In the genomic region with DNA sequence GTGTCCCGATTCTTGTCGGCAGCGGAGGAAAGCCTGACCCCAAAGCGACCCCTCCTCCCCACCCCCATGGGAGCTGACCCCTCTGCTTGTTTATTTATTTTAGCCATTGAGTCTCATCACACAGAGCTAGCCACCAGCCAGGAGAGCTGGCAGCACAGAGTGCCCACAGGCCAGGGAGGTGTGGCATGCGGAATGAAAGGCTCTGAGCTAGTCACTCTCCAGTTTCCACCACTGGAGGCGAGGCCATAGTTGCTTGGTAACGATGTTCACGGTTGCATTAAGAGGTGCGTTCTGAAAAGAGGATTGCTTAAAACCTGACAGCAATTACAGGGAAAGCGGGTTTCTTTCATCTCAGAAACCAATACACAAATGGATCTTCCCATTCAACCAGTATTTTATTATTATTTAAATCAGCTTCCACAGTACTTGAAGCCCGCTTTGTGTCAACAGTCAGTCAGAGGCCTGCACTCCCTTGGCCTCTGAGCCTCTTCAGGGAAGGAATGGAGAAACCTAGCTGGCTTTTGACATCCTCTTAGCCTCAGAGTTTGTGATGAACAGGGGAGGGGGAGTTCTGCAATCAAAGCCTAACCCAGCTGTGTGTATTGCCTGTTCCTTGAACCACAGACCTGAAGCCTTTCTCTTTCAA, we compare ENCODE assay signal across 10 mouse cellular contexts.
DNase-seq lines count a peak whose midpoint lies in the region; ATAC-seq lines count a peak whose summit lies in the region.
"Had no signal": no experiment of that assay in that cellular context is flagged by ENCODE, and none has a peak within 500 bp of the region (broad histone marks: within the 10 kb centered on the region; RNA-seq: fewer than 3 reads in every experiment).

No protein-coding gene starts in this region.

- H3K4me2 ChIP-seq in heart, embryonic 14.5 days (ENCODE audit: low read length), result no peak overlapping the region
- H3K4me2 ChIP-seq in forebrain, embryonic 15.5 days (replicated peaks), result no peak overlapping the region
- peak overlapping the region; percentile 23; the same call in 1 of the 2 replicates for H3K4me2 ChIP-seq in midbrain, embryonic 12.5 days (replicated peaks)
- H3K4me2 ChIP-seq: heart, embryonic 15.5 days; limb, embryonic 15.5 days had no signal

- peaks cover 0 to 8% of the 10 kb centered on the region in 2 experiments; a peak in 2 of 4 replicates for H3K4me1 ChIP-seq in heart, embryonic 14.5 days (ENCODE audit: control insufficient read depth in 2 of 2, insufficient read depth in 2 of 2, low read length in 2 of 2)
- peaks cover 19% of the 10 kb centered on the region for H3K4me1 ChIP-seq in forebrain, embryonic 15.5 days
- peaks cover 30% of the 10 kb centered on the region for H3K4me1 ChIP-seq in midbrain, embryonic 12.5 days
- H3K4me1 ChIP-seq: limb, embryonic 15.5 days had no signal

- H3K4me3 ChIP-seq in heart, embryonic 14.5 days (ENCODE audit: control insufficient read depth in 1 of 2, insufficient read depth in 1 of 2, low read depth in 1 of 2, low read length in 2 of 2), result no peak overlapping the region
- no peak overlapping the region for H3K4me3 ChIP-seq in forebrain, embryonic 15.5 days
- H3K4me3 ChIP-seq in midbrain, embryonic 12.5 days, result no peak overlapping the region
- H3K4me3 ChIP-seq: heart, embryonic 15.5 days; limb, embryonic 15.5 days had no signal

- 0 out of 2 replicates have a peak, but pooled peaks have one; percentile 2 for ATAC-seq in heart, embryonic 14.5 days (ENCODE audit: insufficient number of reproducible peaks, insufficient read depth, low FRiP score, low read depth)
- ATAC-seq in forebrain, embryonic 15.5 days (replicated peaks), result peak; percentile 83
- ATAC-seq in midbrain, embryonic 12.5 days (ENCODE audit: low FRiP score, low read depth), result peak; percentile 84
- no peak for ATAC-seq in CD4-positive, CD25-positive, alpha-beta regulatory T cell, adult 4 months

- no peaks in the 10 kb centered on the region for H3K27me3 ChIP-seq in heart, embryonic 14.5 days (ENCODE audit: control insufficient read depth, insufficient read depth, low read length)
- no peaks in the 10 kb centered on the region for H3K27me3 ChIP-seq in forebrain, embryonic 15.5 days
- peaks cover 43% of the 10 kb centered on the region for H3K27me3 ChIP-seq in midbrain, embryonic 12.5 days

- intact Hi-C loops in heart, postnatal 14 days (cut with DNase I), result no loop called here

- no peak for DNase-seq in heart, postnatal 14 days
- peak; percentile 43 for DNase-seq in brain, adult 2 months (ENCODE audit: low read depth, low spot score)
- no peak for DNase-seq in thymus, postnatal 36 days
- DNase-seq in adrenal gland, adult 8-10 months, result no peak

- H3K36me3 ChIP-seq in heart, embryonic 14.5 days (ENCODE audit: control insufficient read depth, insufficient read depth, low read length), result no peaks in the 10 kb centered on the region
- no peaks in the 10 kb centered on the region for H3K36me3 ChIP-seq in forebrain, embryonic 15.5 days
- no peaks in the 10 kb centered on the region for H3K36me3 ChIP-seq in midbrain, embryonic 12.5 days
- H3K36me3 ChIP-seq: heart, embryonic 15.5 days; limb, embryonic 15.5 days had no signal

- WGBS in heart, embryonic 14.5 days, result 19% methylated on average over 11 of the region's 11 CpGs
- WGBS in forebrain, embryonic 15.5 days, result 5% methylated on average over 11 of the region's 11 CpGs
- 3% methylated on average over 11 of the region's 11 CpGs for WGBS in midbrain, embryonic 12.5 days

- H3K27ac ChIP-seq in heart, embryonic 14.5 days (replicated peaks in 1 of 2; ENCODE audit: control insufficient read depth in 1 of 2, insufficient read depth in 1 of 2, low read depth in 2 of 2, low read length in 2 of 2), result no peak overlapping the region
- peak overlapping the region; percentile 63 for H3K27ac ChIP-seq in forebrain, embryonic 15.5 days (replicated peaks)
- peak overlapping the region; percentile 54; the same call in 1 of the 2 replicates for H3K27ac ChIP-seq in midbrain, embryonic 12.5 days (replicated peaks)
- H3K27ac ChIP-seq: heart, embryonic 15.5 days; limb, embryonic 15.5 days had no signal

- H3K9ac ChIP-seq in heart, embryonic 14.5 days (ENCODE audit: low read length), result no peak overlapping the region
- H3K9ac ChIP-seq in forebrain, embryonic 15.5 days (replicated peaks), result no peak overlapping the region
- no peak overlapping the region for H3K9ac ChIP-seq in midbrain, embryonic 12.5 days (replicated peaks)
- H3K9ac ChIP-seq: heart, embryonic 15.5 days; limb, embryonic 15.5 days had no signal

- H3K9me3 ChIP-seq in heart, embryonic 14.5 days (ENCODE audit: control insufficient read depth, low read length), result no peaks in the 10 kb centered on the region
- no peaks in the 10 kb centered on the region for H3K9me3 ChIP-seq in forebrain, embryonic 15.5 days
- H3K9me3 ChIP-seq in midbrain, embryonic 12.5 days, result no peaks in the 10 kb centered on the region
- H3K9me3 ChIP-seq: heart, embryonic 15.5 days; limb, embryonic 15.5 days had no signal

Comparison
In these comparisons a context has a peak if more than half of its experiments do, and no peak if none do; other contexts are left out.
1. H3K27ac ChIP-seq: peak in forebrain, embryonic 15.5 days (single experiment) and midbrain, embryonic 12.5 days (single experiment); none in heart, embryonic 14.5 days (0 of 2).